ENCODE assay signal across 8 mouse cellular contexts in the genomic region with DNA sequence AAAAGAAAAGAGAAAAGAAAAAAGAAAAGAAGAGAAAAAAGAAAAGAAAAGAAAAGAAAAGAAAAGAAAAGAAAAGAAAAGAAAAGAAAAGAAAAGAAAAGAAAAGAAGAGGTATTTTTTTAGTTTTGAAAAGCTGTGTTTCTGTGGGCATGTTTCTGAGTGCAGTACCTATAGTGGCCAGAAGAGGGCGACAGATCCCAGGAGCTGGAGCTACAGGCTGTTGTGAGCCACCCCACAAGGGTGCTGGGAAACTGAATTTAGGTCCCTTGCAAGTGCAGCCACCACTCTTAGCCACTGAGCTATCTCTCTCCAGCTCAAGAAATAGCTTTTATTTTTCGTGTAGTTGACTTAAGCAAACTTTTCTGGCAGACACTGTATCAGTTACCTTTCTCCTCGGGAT. TPM values are rescaled to one million over a fixed set of nuclear protein-coding genes. Genes with fewer than 3 reads are reported as not detected.
A peak's percentile ranks its signal among the peaks of the same experiment; 100 is the strongest.
DNase-seq lines count a peak whose midpoint lies in the region; ATAC-seq and TF ChIP-seq lines count a peak whose summit lies in the region.

No protein-coding gene starts in this region.

- peaks cover 20% of the 10 kb centered on the region for H3K4me1 ChIP-seq in hindbrain, embryonic 10.5 days (replicated peaks)
- H3K4me1 ChIP-seq in hindbrain, embryonic 16.5 days (ENCODE audit: control insufficient read depth, insufficient read depth, low read depth, low read length) = peaks cover 6% of the 10 kb centered on the region
- H3K4me1 ChIP-seq in ES-E14 (ENCODE audit: control insufficient read depth in 2 of 2, insufficient read depth in 2 of 2, low read length in 2 of 2, poor library complexity in 1 of 2) = peaks cover 2 to 11% of the 10 kb centered on the region in 2 experiments; a peak in 2 of 4 replicates
- peaks cover 6% of the 10 kb centered on the region for H3K4me1 ChIP-seq in neural tube, embryonic 15.5 days

- H3K9ac ChIP-seq in hindbrain, embryonic 16.5 days (ENCODE audit: low read depth, low read length) = no peak overlapping the region
- H3K9ac ChIP-seq in ES-E14 (ENCODE audit: insufficient read depth, low read depth, low read length, poor library complexity, severe bottlenecking) = no peak overlapping the region
- H3K9ac ChIP-seq in neural tube, embryonic 15.5 days (replicated peaks) = no peak overlapping the region

- no peak overlapping the region for H3K4me2 ChIP-seq in hindbrain, embryonic 16.5 days (ENCODE audit: low read length)
- H3K4me2 ChIP-seq in neural tube, embryonic 15.5 days = no peak overlapping the region

- DNase-seq in hindbrain, embryonic 10.5 days (ENCODE audit: low spot score) = peak; percentile 29
- DNase-seq in A20 (ENCODE audit: low read depth, low spot score) (peak; percentile 53), ES-E14 (ENCODE audit: low read depth, low spot score) (no peak)
- DNase-seq in kidney, postnatal 25 days = peak; percentile 52 to 54
- DNase-seq in splenic B cell, adult 2 months (ENCODE audit: low read depth, low spot score) = peak; percentile 67
- no peak for DNase-seq in cerebellum, adult 8-10 months

- H3K36me3 ChIP-seq in hindbrain, embryonic 10.5 days = no peaks in the 10 kb centered on the region
- H3K36me3 ChIP-seq in hindbrain, embryonic 16.5 days (ENCODE audit: control insufficient read depth, insufficient read depth, low read length) = no peaks in the 10 kb centered on the region
- H3K36me3 ChIP-seq in ES-E14 (ENCODE audit: control insufficient read depth, insufficient read depth, low read length, poor library complexity, severe bottlenecking) = no peaks in the 10 kb centered on the region
- H3K36me3 ChIP-seq in splenic B cell, adult 2 months (ENCODE audit: control insufficient read depth, insufficient read depth, low read length, poor library complexity, severe bottlenecking) = no peaks in the 10 kb centered on the region
- no peaks in the 10 kb centered on the region for H3K36me3 ChIP-seq in neural tube, embryonic 15.5 days

- 58% methylated on average over 3 of the region's 3 CpGs for WGBS in hindbrain, embryonic 10.5 days
- WGBS in hindbrain, embryonic 16.5 days = 65% methylated on average over 3 of the region's 3 CpGs
- 59% methylated on average over 3 of the region's 3 CpGs for WGBS in neural tube, embryonic 15.5 days

- no peak for ATAC-seq in hindbrain, embryonic 16.5 days
- no peak for ATAC-seq in neural tube, embryonic 15.5 days (ENCODE audit: low FRiP score)

- in situ Hi-C loops in ES-E14 (cut with MboI; ENCODE audit: low sequenced_read_pairs in 2 of 2, unreplicated experiment in 2 of 2) = no loop called here

- no peak overlapping the region for H3K27ac ChIP-seq in hindbrain, embryonic 10.5 days
- H3K27ac ChIP-seq in hindbrain, embryonic 16.5 days (ENCODE audit: low read depth, low read length) = no peak overlapping the region
- H3K27ac ChIP-seq in ES-E14 (ENCODE audit: insufficient read depth, low read depth, low read length, poor library complexity, severe bottlenecking) = no peak overlapping the region
- no peak overlapping the region for H3K27ac ChIP-seq in neural tube, embryonic 15.5 days (replicated peaks)

- H3K4me3 ChIP-seq in hindbrain, embryonic 10.5 days = no peak overlapping the region
- H3K4me3 ChIP-seq in hindbrain, embryonic 16.5 days (ENCODE audit: low read length) = no peak overlapping the region
- no peak overlapping the region for H3K4me3 ChIP-seq in ES-E14 (ENCODE audit: insufficient read depth in 1 of 2, low read depth in 1 of 2, low read length in 2 of 2, poor library complexity in 1 of 2, severe bottlenecking in 1 of 2)
- H3K4me3 ChIP-seq in neural tube, embryonic 15.5 days (replicated peaks) = no peak overlapping the region

- H3K27me3 ChIP-seq in hindbrain, embryonic 10.5 days (ENCODE audit: insufficient read depth, poor library complexity, severe bottlenecking) = no peaks in the 10 kb centered on the region
- H3K27me3 ChIP-seq in hindbrain, embryonic 16.5 days (replicated peaks; ENCODE audit: control insufficient read depth, insufficient read depth, low read length) = no peaks in the 10 kb centered on the region
- H3K27me3 ChIP-seq in splenic B cell, adult 2 months (ENCODE audit: control insufficient read depth, insufficient read depth, low read length, poor library complexity, severe bottlenecking) = no peaks in the 10 kb centered on the region
- H3K27me3 ChIP-seq in neural tube, embryonic 15.5 days (replicated peaks) = no peaks in the 10 kb centered on the region

- H3K9me3 ChIP-seq in hindbrain, embryonic 10.5 days = peaks cover 5% of the 10 kb centered on the region; the same call in 1 of the 2 replicates
- H3K9me3 ChIP-seq in hindbrain, embryonic 16.5 days (ENCODE audit: control insufficient read depth, low read length) = peaks cover 5% of the 10 kb centered on the region; the same call in 1 of the 2 replicates
- no peaks in the 10 kb centered on the region for H3K9me3 ChIP-seq in ES-E14 (ENCODE audit: control insufficient read depth, insufficient read depth, low read depth, low read length)
- no peaks in the 10 kb centered on the region for H3K9me3 ChIP-seq in neural tube, embryonic 15.5 days (replicated peaks)

TF ChIP-seq in ES-E14, 5 proteins besides CTCF, POLR2A, EP300 and RAD21:
- TF ChIP-seq CHD2 (IDR thresholded peaks at IDR 0.05; ENCODE audit: low read depth, low read length) = no peak
- TF ChIP-seq HCFC1 (IDR thresholded peaks at IDR 0.05; ENCODE audit: borderline replicate concordance, insufficient read depth, low read length) = no peak
- TF ChIP-seq ZC3H11A (IDR thresholded peaks at IDR 0.05; ENCODE audit: borderline replicate concordance, low read depth, low read length) = peak; percentile 49; the same call in 1 of the 2 replicates
- TF ChIP-seq ZNF384 (IDR thresholded peaks at IDR 0.05; ENCODE audit: low read depth, low read length) = no peak
- no peak for TF ChIP-seq MAFK (IDR thresholded peaks at IDR 0.05; ENCODE audit: insufficient read depth, low read depth, low read length)

RNA-seq across cellular contexts. Expression of a gene that starts 11.9 kb away (rescaled TPM):
- 300 and 302 TPM in 2 replicates for polyA plus RNA-seq in hindbrain, embryonic 10.5 days (2016; fragmentation: Nextera tagmentation; extraction: Ambion mirVana)
- 244 and 248 TPM in 2 replicates for polyA plus RNA-seq in hindbrain, embryonic 16.5 days (2015; fragmentation: Nextera tagmentation; extraction: Ambion mirVana)
- 127 and 164 TPM in 2 replicates for total RNA-seq in ES-E14 (2012; rRNA removed)
- polyA plus RNA-seq in neural tube, embryonic 15.5 days (2015; fragmentation: Nextera tagmentation; extraction: Ambion mirVana) = 245 and 246 TPM in 2 replicates

Comparison
In these comparisons a context has a peak if more than half of its experiments do, and no peak if none do; other contexts are left out.
1. DNase-seq: peak in hindbrain, embryonic 10.5 days (single experiment), A20 (single experiment), kidney, postnatal 25 days (2 of 2) and splenic B cell, adult 2 months (single experiment); none in ES-E14 (single experiment) and cerebellum, adult 8-10 months (single experiment).